Mouse (Mus musculus): Measurements from ENCODE around the gene Nt5c3b. TPM values are rescaled to one million over a fixed set of nuclear protein-coding genes. Genes with fewer than 3 reads are reported as not detected.

Nt5c3b gene
- total RNA-seq, 2 experiments from 2014 or later = 36.9 to 46.3 TPM

GRCm38 (mm10) chr11:100430052-100430451, 11.6 kb downstream of the Nt5c3b start:
- intact Hi-C loops (cut with DNase I) = no loop called here
- peak in 1 of 2 experiments; percentile 64 for DNase-seq

GRCm38 (mm10) chr11:100428612-100429199, 12.9 kb downstream of the Nt5c3b start:
- peak; percentile 70 to 75 for DNase-seq
- intact Hi-C loops (cut with DNase I) = no loop called here

GRCm38 (mm10) chr11:100426820-100427219, 14.8 kb downstream of the Nt5c3b start:
- no peak for DNase-seq
- intact Hi-C loops (cut with DNase I) = loop anchor here (1.0 to 2.0 kb wide), 2 partner anchors 45 to 128 kb away; partner anchors contain the start of gene Klhl11

- DNase-seq = peak; percentile 80 to 86
- intact Hi-C loops (cut with DNase I) = loop anchor here (1.0 to 2.0 kb wide), 2 partner anchors 46 to 129 kb away; partner anchors contain the start of gene Klhl11
Observed at GRCm38 (mm10) chr11:100425851-100426250, 15.8 kb downstream of the Nt5c3b start.

- intact Hi-C loops (cut with DNase I) = no loop called here
- no peak for DNase-seq
Observed at GRCm38 (mm10) chr11:100423836-100424235, 17.8 kb downstream of the Nt5c3b start.

- no peak for DNase-seq
- intact Hi-C loops (cut with DNase I) = no loop called here
Observed at GRCm38 (mm10) chr11:100421537-100421936, 20.1 kb downstream of the Nt5c3b start.

- intact Hi-C loops (cut with DNase I) = loop anchor here (2.0 kb wide), 1 partner anchor 18 kb away; the partner anchor contains the start of gene Jup
- DNase-seq = peak; percentile 81 to 83
Observed at GRCm38 (mm10) chr11:100414914-100415822, 26.4 kb downstream of the Nt5c3b start, which contains the start of gene Fkbp10. TSS of gene Fkbp10 (plus strand) at chr11:100415697.

GRCm38 (mm10) chr11:100414021-100414913, 27.3 kb downstream of the Nt5c3b start, which contains the start of gene P3h4:
TSS of gene P3h4 (minus strand) at chr11:100414836.
- peak; percentile 92 for DNase-seq
- intact Hi-C loops (cut with DNase I) = loop anchor here (2.0 kb wide), 1 partner anchor 17 kb away; the partner anchor contains the start of gene Jup

- no peak for DNase-seq
- intact Hi-C loops (cut with DNase I) = no loop called here
Observed at GRCm38 (mm10) chr11:100413541-100413940, 28.1 kb downstream of the Nt5c3b start.

- no peak for DNase-seq
- intact Hi-C loops (cut with DNase I) = no loop called here
Observed at GRCm38 (mm10) chr11:100411736-100412135, 29.9 kb downstream of the Nt5c3b start.

GRCm38 (mm10) chr11:100409686-100410085, 31.9 kb downstream of the Nt5c3b start:
- intact Hi-C loops (cut with DNase I) = loop anchor here (2.0 kb wide), 1 partner anchor 79 kb away; no protein-coding TSS in a partner anchor
- DNase-seq = no peak

GRCm38 (mm10) chr11:100408835-100409462, 32.7 kb downstream of the Nt5c3b start:
- no peak for DNase-seq
- intact Hi-C loops (cut with DNase I) = loop anchor here (1.0 to 2.0 kb wide), 2 partner anchors 47 to 78 kb away; no protein-coding TSS in a partner anchor

- intact Hi-C loops (cut with DNase I) = loop anchor here (1.0 to 2.0 kb wide), 2 partner anchors 46 to 77 kb away; no protein-coding TSS in a partner anchor
- DNase-seq = peak; percentile 86 to 90
Observed at GRCm38 (mm10) chr11:100408076-100408834, 33.4 kb downstream of the Nt5c3b start.

- intact Hi-C loops (cut with DNase I) = no loop called here
- DNase-seq = no peak
Observed at GRCm38 (mm10) chr11:100406995-100407705, 34.5 kb downstream of the Nt5c3b start.

GRCm38 (mm10) chr11:100406273-100406672, 35.3 kb downstream of the Nt5c3b start:
- intact Hi-C loops (cut with DNase I) = no loop called here
- no peak for DNase-seq

- DNase-seq = no peak
- intact Hi-C loops (cut with DNase I) = no loop called here
Observed at GRCm38 (mm10) chr11:100404456-100405074, 37.0 kb downstream of the Nt5c3b start.

GRCm38 (mm10) chr11:100403445-100404134, 38.0 kb downstream of the Nt5c3b start:
- peak in 1 of 2 experiments; percentile 40 for DNase-seq
- intact Hi-C loops (cut with DNase I) = no loop called here

All from heart, postnatal 10 days (tissue).